Mouse (Mus musculus): ENCODE results near the gene Tnnt1. TPM values are rescaled to one million over a fixed set of nuclear protein-coding genes. Genes with fewer than 3 reads are reported as not detected.

The Tnnt1 gene
- polyA plus RNA-seq, 1 experiment from 2014 or later: 550 TPM

GRCm38 (mm10) chr7:4467801-4468200 lies 48.4 kb downstream of the Tnnt1 start:
- Histone ChIP-seq H3K27me3 (replicated peaks) (peaks cover 38% of the 10 kb centered on the region), H3K9ac (no peak overlapping the region), H3K27ac (ENCODE audit: poor library complexity, severe bottlenecking) (no peak overlapping the region), H3K4me2 (no peak overlapping the region), H3K9me3 (replicated peaks) (no peaks in the 10 kb centered on the region), H3K4me3 (no peak overlapping the region), H3K4me1 (replicated peaks) (peaks cover 5% of the 10 kb centered on the region; the same call in 1 of the 2 replicates), H3K36me3 (no peaks in the 10 kb centered on the region)
- 69% methylated on average over 3 of the region's 3 CpGs for WGBS
- no peak for ATAC-seq (ENCODE audit: insufficient number of reproducible peaks, low FRiP score)

DNA sequence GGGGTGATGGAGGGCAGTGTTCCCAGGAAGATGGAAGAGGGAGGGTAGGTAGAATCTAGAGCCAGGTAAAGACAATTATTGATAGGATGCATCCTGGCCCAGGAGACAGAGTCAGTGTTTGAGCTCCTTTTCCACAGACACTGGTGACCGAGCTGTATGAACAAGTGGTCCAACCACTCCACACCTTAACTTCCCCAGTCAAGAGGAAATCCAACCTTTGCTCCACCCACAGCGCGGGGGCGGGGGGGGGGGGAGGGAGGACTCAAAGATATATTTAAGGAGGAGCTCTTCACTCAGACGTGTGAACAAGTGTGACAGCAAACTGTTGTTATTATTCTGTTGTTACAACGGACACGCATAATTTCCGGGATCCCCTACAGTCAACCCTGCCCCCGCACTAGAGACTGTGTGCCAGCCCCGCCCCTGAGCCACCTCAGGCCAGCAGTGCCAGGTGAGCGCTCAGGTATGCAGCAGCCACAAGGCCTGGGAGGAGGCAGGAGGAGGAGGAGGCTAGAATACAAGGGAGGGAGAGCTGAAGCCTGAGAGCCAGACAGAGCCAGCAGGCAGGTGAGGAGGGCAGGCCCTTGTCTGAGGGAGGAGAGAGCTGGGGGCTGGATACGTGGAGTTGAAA lies 51.9 kb downstream of the Tnnt1 start:
- 9% methylated on average over 12 of the region's 12 CpGs for WGBS
- H3K27ac ChIP-seq (ENCODE audit: poor library complexity, severe bottlenecking): no peak overlapping the region
- no peak overlapping the region for H3K4me2 ChIP-seq
- no peak overlapping the region; the same call in 1 of the 2 replicates for H3K9ac ChIP-seq
- peaks cover 16% of the 10 kb centered on the region for H3K27me3 ChIP-seq (replicated peaks)
- no peak overlapping the region for H3K4me3 ChIP-seq
- peaks cover 5% of the 10 kb centered on the region; the same call in 1 of the 2 replicates for H3K4me1 ChIP-seq (replicated peaks)
- no peak for ATAC-seq (ENCODE audit: insufficient number of reproducible peaks, low FRiP score)
- H3K36me3 ChIP-seq: no peaks in the 10 kb centered on the region
- H3K9me3 ChIP-seq (replicated peaks): no peaks in the 10 kb centered on the region

DNA sequence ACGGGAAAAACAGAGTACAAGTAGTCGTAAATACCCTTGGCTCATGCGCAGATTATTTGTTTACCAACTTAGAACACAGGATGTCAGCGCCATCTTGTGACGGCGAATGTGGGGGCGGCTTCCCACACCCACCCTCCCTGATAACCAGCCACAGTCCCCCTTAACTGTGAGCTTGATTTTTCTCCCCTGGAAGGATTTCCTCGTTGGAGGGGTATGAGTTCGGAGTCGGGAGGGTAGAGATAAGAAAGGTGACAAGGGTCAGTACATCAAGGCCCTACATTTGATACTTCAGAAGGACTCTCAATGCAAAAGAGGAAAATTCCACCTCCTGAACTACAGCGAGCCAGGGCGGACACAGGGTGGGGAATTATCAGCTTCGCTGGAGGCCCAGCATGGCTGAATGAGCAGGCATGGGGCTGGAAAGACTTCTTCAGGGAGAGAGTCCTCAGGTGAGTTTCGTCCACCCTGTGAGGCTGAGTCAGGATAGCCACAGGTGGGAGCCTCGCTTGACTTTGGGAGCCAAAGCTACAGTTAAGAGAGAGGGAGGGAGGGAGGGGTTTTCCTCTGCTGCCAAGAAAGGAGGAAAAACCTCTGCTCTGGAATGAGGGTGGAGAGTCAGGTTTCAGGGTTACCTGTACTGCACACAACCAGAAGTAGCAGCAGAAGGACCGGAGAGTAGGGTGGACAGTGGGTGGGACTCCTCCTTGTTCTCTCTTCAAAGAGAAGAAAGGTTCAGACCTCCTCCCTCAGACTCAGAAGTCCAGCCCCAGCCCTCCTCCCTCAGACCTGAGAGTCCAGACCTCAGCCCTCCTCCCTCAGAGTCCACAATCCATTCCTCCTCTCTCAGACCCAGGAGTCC lies 55.4 kb downstream of the Tnnt1 start, which contains the start of gene Eps8l1:
Gene Eps8l1, plus strand, starts transcription at position 99 of the 859 bp plus-strand sequence.
- 0 out of 2 replicates have a peak within 1 kb of the TSS, but pooled peaks have one; percentile 17 for H3K27ac ChIP-seq (ENCODE audit: poor library complexity, severe bottlenecking)
- ATAC-seq (ENCODE audit: insufficient number of reproducible peaks, low FRiP score): peak; percentile 55
- H3K9ac ChIP-seq: peak within 1 kb of the TSS; percentile 49
- WGBS: 59% methylated on average over 14 of the region's 16 CpGs
- peaks cover 7% of the 10 kb centered on the region for H3K27me3 ChIP-seq (replicated peaks)
- H3K9me3 ChIP-seq (replicated peaks): no peaks in the 10 kb centered on the region
- peak within 1 kb of the TSS; percentile 47 for H3K4me2 ChIP-seq
- no peaks in the 10 kb centered on the region for H3K36me3 ChIP-seq
- peaks cover 5% of the 10 kb centered on the region; the same call in 1 of the 2 replicates for H3K4me1 ChIP-seq (replicated peaks)
- H3K4me3 ChIP-seq: peak within 1 kb of the TSS; percentile 30

Other genes with a start within 250 kb of the Tnnt1 start
- gene Ncr1, start 178.7 kb downstream of the Tnnt1 start, polyA plus RNA-seq (2016; fragmentation: Nextera tagmentation; extraction: Ambion mirVana): not detected in 2 replicates
- gene Gp6, start 118.6 kb downstream of the Tnnt1 start, polyA plus RNA-seq (2016; fragmentation: Nextera tagmentation; extraction: Ambion mirVana): 0.47 and 1.3 TPM in 2 replicates
- 27.5 and 27.6 TPM in 2 replicates for gene Rdh13, start 70.7 kb downstream of the Tnnt1 start, polyA plus RNA-seq (2016; fragmentation: Nextera tagmentation; extraction: Ambion mirVana)
- 3.0 and 4.1 TPM in 2 replicates for gene Eps8l1, start 55.7 kb downstream of the Tnnt1 start, polyA plus RNA-seq (2016; fragmentation: Nextera tagmentation; extraction: Ambion mirVana)
- gene Ppp1r12c, start 14.7 kb downstream of the Tnnt1 start, polyA plus RNA-seq (2016; fragmentation: Nextera tagmentation; extraction: Ambion mirVana): 50.2 and 53.9 TPM in 2 replicates
- 1,739 and 1,749 TPM in 2 replicates for gene Tnni3, start 7.8 kb upstream of the Tnnt1 start, polyA plus RNA-seq (2016; fragmentation: Nextera tagmentation; extraction: Ambion mirVana)
- gene Dnaaf3, start 16.1 kb upstream of the Tnnt1 start, polyA plus RNA-seq (2016; fragmentation: Nextera tagmentation; extraction: Ambion mirVana): 0.54 and 0.83 TPM in 2 replicates
- gene Syt5, start 31.2 kb upstream of the Tnnt1 start, polyA plus RNA-seq (2016; fragmentation: Nextera tagmentation; extraction: Ambion mirVana): 1.4 and 1.6 TPM in 2 replicates
- gene Ptprh, start 87.7 kb upstream of the Tnnt1 start, polyA plus RNA-seq (2016; fragmentation: Nextera tagmentation; extraction: Ambion mirVana): not detected in 2 replicates
- gene Tmem86b, start 115.0 kb upstream of the Tnnt1 start, polyA plus RNA-seq (2016; fragmentation: Nextera tagmentation; extraction: Ambion mirVana): 3.2 and 3.7 TPM in 2 replicates
- gene Ppp6r1, start 142.6 kb upstream of the Tnnt1 start, polyA plus RNA-seq (2016; fragmentation: Nextera tagmentation; extraction: Ambion mirVana): 9.8 and 10.2 TPM in 2 replicates
- gene Hspbp1, start 168.7 kb upstream of the Tnnt1 start, polyA plus RNA-seq (2016; fragmentation: Nextera tagmentation; extraction: Ambion mirVana): 78.2 and 84.7 TPM in 2 replicates
- gene Brsk1, start 174.2 kb upstream of the Tnnt1 start, polyA plus RNA-seq (2016; fragmentation: Nextera tagmentation; extraction: Ambion mirVana): 1.0 and 1.7 TPM in 2 replicates
- 0.08 TPM in 1 of 2 replicates, not detected in the other for gene Tmem150b, start 208.9 kb upstream of the Tnnt1 start, polyA plus RNA-seq (2016; fragmentation: Nextera tagmentation; extraction: Ambion mirVana)
- 60.7 and 65.0 TPM in 2 replicates for gene Kmt5c, start 223.7 kb upstream of the Tnnt1 start, polyA plus RNA-seq (2016; fragmentation: Nextera tagmentation; extraction: Ambion mirVana)
- 41.0 and 44.4 TPM in 2 replicates for gene Cox6b2, start 236.7 kb upstream of the Tnnt1 start, polyA plus RNA-seq (2016; fragmentation: Nextera tagmentation; extraction: Ambion mirVana)

Data from heart, embryonic 12.5 days (tissue).